Mouse (Mus musculus): ENCODE measurements around the gene Eif3b. TPM values are rescaled to one million over a fixed set of nuclear protein-coding genes. Genes with fewer than 3 reads are reported as not detected.

The Eif3b gene
- 118 and 144 TPM in 2 replicates for total RNA-seq (2017)

- peak; percentile 86 to 90 for ATAC-seq (replicated peaks in 1 of 2; ENCODE audit: insufficient read depth in 1 of 2, low FRiP score in 2 of 2, low TSS enrichment in 1 of 2, low read depth in 1 of 2, poor library complexity in 2 of 2, severe bottlenecking in 2 of 2)
Observed at GRCm38 (mm10) chr5:140418489-140419441, at the start of gene Eif3b. TSS of gene Eif3b (plus strand) at chr5:140419328.

GRCm38 (mm10) chr5:140369466-140369865 is 49.7 kb upstream of the Eif3b start:
- no peak for ATAC-seq (replicated peaks in 1 of 2; ENCODE audit: insufficient read depth in 1 of 2, low FRiP score in 2 of 2, low TSS enrichment in 1 of 2, low read depth in 1 of 2, poor library complexity in 2 of 2, severe bottlenecking in 2 of 2)

- ATAC-seq (replicated peaks in 1 of 2; ENCODE audit: insufficient read depth in 1 of 2, low FRiP score in 2 of 2, low TSS enrichment in 1 of 2, low read depth in 1 of 2, poor library complexity in 2 of 2, severe bottlenecking in 2 of 2): no peak
Observed at GRCm38 (mm10) chr5:140370446-140371254, 48.5 kb upstream of the Eif3b start.

GRCm38 (mm10) chr5:140371671-140372070 is 47.5 kb upstream of the Eif3b start:
- no peak for ATAC-seq (replicated peaks in 1 of 2; ENCODE audit: insufficient read depth in 1 of 2, low FRiP score in 2 of 2, low TSS enrichment in 1 of 2, low read depth in 1 of 2, poor library complexity in 2 of 2, severe bottlenecking in 2 of 2)

- ATAC-seq (replicated peaks in 1 of 2; ENCODE audit: insufficient read depth in 1 of 2, low FRiP score in 2 of 2, low TSS enrichment in 1 of 2, low read depth in 1 of 2, poor library complexity in 2 of 2, severe bottlenecking in 2 of 2): no peak
Observed at GRCm38 (mm10) chr5:140373711-140374110, 45.4 kb upstream of the Eif3b start.

GRCm38 (mm10) chr5:140374226-140374625 is 44.9 kb upstream of the Eif3b start:
- no peak for ATAC-seq (replicated peaks in 1 of 2; ENCODE audit: insufficient read depth in 1 of 2, low FRiP score in 2 of 2, low TSS enrichment in 1 of 2, low read depth in 1 of 2, poor library complexity in 2 of 2, severe bottlenecking in 2 of 2)

GRCm38 (mm10) chr5:140375249-140375829 is 43.8 kb upstream of the Eif3b start:
- no peak for ATAC-seq (replicated peaks in 1 of 2; ENCODE audit: insufficient read depth in 1 of 2, low FRiP score in 2 of 2, low TSS enrichment in 1 of 2, low read depth in 1 of 2, poor library complexity in 2 of 2, severe bottlenecking in 2 of 2)

- peak; percentile 43 to 47; a peak in 1 of 4 replicates for ATAC-seq (replicated peaks in 1 of 2; ENCODE audit: insufficient read depth in 1 of 2, low FRiP score in 2 of 2, low TSS enrichment in 1 of 2, low read depth in 1 of 2, poor library complexity in 2 of 2, severe bottlenecking in 2 of 2)
Observed at GRCm38 (mm10) chr5:140378121-140378853, 40.8 kb upstream of the Eif3b start.

- peak; percentile 82 to 84 for ATAC-seq (replicated peaks in 1 of 2; ENCODE audit: insufficient read depth in 1 of 2, low FRiP score in 2 of 2, low TSS enrichment in 1 of 2, low read depth in 1 of 2, poor library complexity in 2 of 2, severe bottlenecking in 2 of 2)
Observed at GRCm38 (mm10) chr5:140379299-140379698, 39.8 kb upstream of the Eif3b start.

- ATAC-seq (replicated peaks in 1 of 2; ENCODE audit: insufficient read depth in 1 of 2, low FRiP score in 2 of 2, low TSS enrichment in 1 of 2, low read depth in 1 of 2, poor library complexity in 2 of 2, severe bottlenecking in 2 of 2): no peak
Observed at GRCm38 (mm10) chr5:140381156-140381555, 38.0 kb upstream of the Eif3b start.

GRCm38 (mm10) chr5:140382688-140383087 is 36.4 kb upstream of the Eif3b start:
- ATAC-seq (replicated peaks in 1 of 2; ENCODE audit: insufficient read depth in 1 of 2, low FRiP score in 2 of 2, low TSS enrichment in 1 of 2, low read depth in 1 of 2, poor library complexity in 2 of 2, severe bottlenecking in 2 of 2): peak; percentile 32 to 44; a peak in 3 of 4 replicates

GRCm38 (mm10) chr5:140383559-140383958 is 35.6 kb upstream of the Eif3b start:
- no peak for ATAC-seq (replicated peaks in 1 of 2; ENCODE audit: insufficient read depth in 1 of 2, low FRiP score in 2 of 2, low TSS enrichment in 1 of 2, low read depth in 1 of 2, poor library complexity in 2 of 2, severe bottlenecking in 2 of 2)

- ATAC-seq (replicated peaks in 1 of 2; ENCODE audit: insufficient read depth in 1 of 2, low FRiP score in 2 of 2, low TSS enrichment in 1 of 2, low read depth in 1 of 2, poor library complexity in 2 of 2, severe bottlenecking in 2 of 2): no peak
Observed at GRCm38 (mm10) chr5:140384462-140384861, 34.7 kb upstream of the Eif3b start.

GRCm38 (mm10) chr5:140387236-140387635 is 31.9 kb upstream of the Eif3b start:
- ATAC-seq (replicated peaks in 1 of 2; ENCODE audit: insufficient read depth in 1 of 2, low FRiP score in 2 of 2, low TSS enrichment in 1 of 2, low read depth in 1 of 2, poor library complexity in 2 of 2, severe bottlenecking in 2 of 2): no peak

GRCm38 (mm10) chr5:140387816-140388510 is 31.2 kb upstream of the Eif3b start:
- ATAC-seq (replicated peaks in 1 of 2; ENCODE audit: insufficient read depth in 1 of 2, low FRiP score in 2 of 2, low TSS enrichment in 1 of 2, low read depth in 1 of 2, poor library complexity in 2 of 2, severe bottlenecking in 2 of 2): no peak

Data from hematopoietic stem cell, adult 5-6 weeks (primary cell).